ENCODE assay signal across 9 mouse cellular contexts in genomic region chr7:143106672-143107465, GRCm38 (mm10). TPM values are rescaled to one million over a fixed set of nuclear protein-coding genes. Genes with fewer than 3 reads are reported as not detected.
DNase-seq lines count a peak whose midpoint lies in the region; ATAC-seq and TF ChIP-seq lines count a peak whose summit lies in the region.
"Had no signal": no experiment of that assay in that cellular context is flagged by ENCODE, and none has a peak within 500 bp of the region (broad histone marks: within the 10 kb centered on the region; RNA-seq: fewer than 3 reads in every experiment).

No protein-coding gene starts in this region.

- H3K27me3 ChIP-seq in heart, adult 2 months (ENCODE audit: control insufficient read depth, insufficient read depth, low read length) = no peaks in the 10 kb centered on the region
- H3K27me3 ChIP-seq in lung, embryonic 15.5 days = peaks cover 38% of the 10 kb centered on the region
- H3K27me3 ChIP-seq in stomach, embryonic 15.5 days (replicated peaks) = peaks cover 33% of the 10 kb centered on the region

- no peak for TF ChIP-seq EP300 in heart, adult 2 months (IDR thresholded peaks at IDR 0.05; ENCODE audit: insufficient read depth, low read depth, low read length)

- H3K9me3 ChIP-seq in lung, embryonic 15.5 days = no peaks in the 10 kb centered on the region
- no peaks in the 10 kb centered on the region for H3K9me3 ChIP-seq in stomach, embryonic 15.5 days
- H3K9me3 ChIP-seq: G1E had no signal

- H3K4me3 ChIP-seq in heart, adult 2 months = peak overlapping the region; percentile 65
- peak overlapping the region; percentile 44 for H3K4me3 ChIP-seq in lung, embryonic 15.5 days
- peak overlapping the region; percentile 42 for H3K4me3 ChIP-seq in stomach, embryonic 15.5 days (replicated peaks)

- peak overlapping the region; percentile 84 for H3K4me2 ChIP-seq in lung, embryonic 15.5 days
- peak overlapping the region; percentile 77 for H3K4me2 ChIP-seq in stomach, embryonic 15.5 days

- WGBS in heart, adult 2 months = 7% methylated on average over 57 of the region's 57 CpGs
- 5% methylated on average over 56 of the region's 57 CpGs for WGBS in lung, embryonic 15.5 days
- WGBS in stomach, embryonic 15.5 days = 7% methylated on average over 55 of the region's 57 CpGs

- peaks cover 2% of the 10 kb centered on the region; the same call in 1 of the 2 replicates for H3K36me3 ChIP-seq in heart, adult 2 months (ENCODE audit: control insufficient read depth, insufficient read depth, low read length)
- no peaks in the 10 kb centered on the region for H3K36me3 ChIP-seq in lung, embryonic 15.5 days
- no peaks in the 10 kb centered on the region for H3K36me3 ChIP-seq in stomach, embryonic 15.5 days
- H3K36me3 ChIP-seq: G1E had no signal

- no peaks in the 10 kb centered on the region for H3K79me2 ChIP-seq in heart, adult 2 months (replicated peaks; ENCODE audit: control insufficient read depth, insufficient read depth, low read length)

- TF ChIP-seq POLR2A in heart, adult 2 months (IDR thresholded peaks at IDR 0.05; ENCODE audit: insufficient read depth, low read depth, low read length) = peak; percentile 56; the same call in 1 of the 2 replicates

- peak; percentile 58 to 62 for DNase-seq in heart, adult 18-20 months
- DNase-seq in heart, postnatal 25 days (ENCODE audit: low spot score) = no peak
- peak; percentile 76 to 77 for DNase-seq in heart, adult 2 months
- peak; percentile 76 for DNase-seq in kidney, adult 8-10 months
- DNase-seq in layer of hippocampus, adult 11-12 months (ENCODE audit: low spot score) = no peak
- DNase-seq in frontal cortex, postnatal 14 days (ENCODE audit: low spot score in 2 of 2) = no peak

- peak; percentile 53 for TF ChIP-seq CTCF in heart, adult 2 months (IDR thresholded peaks at IDR 0.05)

- peak overlapping the region; percentile 66 for H3K9ac ChIP-seq in heart, adult 2 months (ENCODE audit: low read depth, low read length)
- peak overlapping the region; percentile 35 for H3K9ac ChIP-seq in lung, embryonic 15.5 days
- H3K9ac ChIP-seq in stomach, embryonic 15.5 days = no peak overlapping the region

- peak overlapping the region; percentile 81 for H3K27ac ChIP-seq in heart, adult 2 months
- H3K27ac ChIP-seq in lung, embryonic 15.5 days = no peak overlapping the region
- H3K27ac ChIP-seq in stomach, embryonic 15.5 days = peak overlapping the region; percentile 44; the same call in 1 of the 2 replicates

- peaks cover 21% of the 10 kb centered on the region for H3K4me1 ChIP-seq in heart, adult 2 months (ENCODE audit: control insufficient read depth, insufficient read depth, low read length)
- H3K4me1 ChIP-seq in lung, embryonic 15.5 days = peaks cover 27% of the 10 kb centered on the region
- peaks cover 11% of the 10 kb centered on the region; the same call in 1 of the 2 replicates for H3K4me1 ChIP-seq in stomach, embryonic 15.5 days

- ATAC-seq in lung, embryonic 15.5 days (ENCODE audit: borderline replicate concordance, extremely low read depth, low FRiP score, low TSS enrichment) = peak; percentile 58
- peak; percentile 64 for ATAC-seq in stomach, embryonic 15.5 days (ENCODE audit: insufficient read depth, low FRiP score, low read depth)

- intact Hi-C loops in heart, postnatal 25 days (cut with DNase I) = no loop called here
- intact Hi-C loops in heart, adult 2 months (cut with DNase I) = no loop called here

RNA-seq across cellular contexts. Expression of gene Kcnq1, which starts 0.7 kb away (rescaled TPM):
- 10 to 100 TPM; 33.8 to 36.4 TPM for total RNA-seq in heart, adult 18-20 months (2021)
- total RNA-seq in heart, postnatal 25 days (2021) = 10 to 100 TPM; 37.4 to 37.7 TPM
- total RNA-seq in heart, adult 2 months (2021) = 10 to 100 TPM; 32.4 to 34.2 TPM
- 42.0 and 48.1 TPM in 2 replicates for polyA plus RNA-seq in heart, adult 2 months (2012; rRNA removed)
- 5.5 and 6.0 TPM in 2 replicates for polyA plus RNA-seq in lung, embryonic 15.5 days (2015; fragmentation: Nextera tagmentation; extraction: Ambion mirVana)
- 9.1 and 13.2 TPM in 2 replicates for polyA plus RNA-seq in stomach, embryonic 15.5 days (2015; fragmentation: Nextera tagmentation; extraction: Ambion mirVana)
- total RNA-seq: G1E had no signal
- polyA plus RNA-seq: G1E had no signal

RNA-seq across cellular contexts. Expression of gene Trpm5, which starts 12.4 kb away (rescaled TPM):
- total RNA-seq in heart, adult 18-20 months (2021) = under 1 TPM in 1 of 2 experiments, not detected in 1; 0.10 TPM
- total RNA-seq in heart, postnatal 25 days (2021) = not detected
- not detected for total RNA-seq in heart, adult 2 months (2021)
- 0.06 and 0.08 TPM in 2 replicates for polyA plus RNA-seq in heart, adult 2 months (2012; rRNA removed)
- polyA plus RNA-seq in lung, embryonic 15.5 days (2015; fragmentation: Nextera tagmentation; extraction: Ambion mirVana) = 4.4 and 4.5 TPM in 2 replicates
- polyA plus RNA-seq in stomach, embryonic 15.5 days (2015; fragmentation: Nextera tagmentation; extraction: Ambion mirVana) = 14.1 and 16.0 TPM in 2 replicates
- polyA plus RNA-seq: G1E had no signal

RNA-seq across cellular contexts. Expression of gene Tssc4, which starts 37.8 kb away (rescaled TPM):
- total RNA-seq in heart, adult 18-20 months (2021) = 10 to 100 TPM; 13.1 to 14.9 TPM
- 10 to 100 TPM; 13.8 to 19.6 TPM for total RNA-seq in heart, postnatal 25 days (2021)
- total RNA-seq in heart, adult 2 months (2021) = 10 to 100 TPM; 13.6 to 14.8 TPM
- polyA plus RNA-seq in heart, adult 2 months (2012; rRNA removed) = 33.2 and 36.9 TPM in 2 replicates
- 105 and 107 TPM in 2 replicates for polyA plus RNA-seq in lung, embryonic 15.5 days (2015; fragmentation: Nextera tagmentation; extraction: Ambion mirVana)
- 78.7 and 84.8 TPM in 2 replicates for polyA plus RNA-seq in stomach, embryonic 15.5 days (2015; fragmentation: Nextera tagmentation; extraction: Ambion mirVana)

RNA-seq across cellular contexts. Expression of gene Cd81, which starts 54.3 kb away (rescaled TPM):
- 100 to 1,000 TPM; 410 to 413 TPM for total RNA-seq in heart, adult 18-20 months (2021)
- total RNA-seq in heart, postnatal 25 days (2021) = 100 to 1,000 TPM; 424 to 455 TPM
- 100 to 1,000 TPM; 424 to 434 TPM for total RNA-seq in heart, adult 2 months (2021)
- polyA plus RNA-seq in heart, adult 2 months (2012; rRNA removed) = 641 and 822 TPM in 2 replicates
- polyA plus RNA-seq in lung, embryonic 15.5 days (2015; fragmentation: Nextera tagmentation; extraction: Ambion mirVana) = 694 and 720 TPM in 2 replicates
- polyA plus RNA-seq in stomach, embryonic 15.5 days (2015; fragmentation: Nextera tagmentation; extraction: Ambion mirVana) = 551 and 575 TPM in 2 replicates

Comparison
In these comparisons a context has a peak if more than half of its experiments do, and no peak if none do; other contexts are left out.
1. DNase-seq: peak in heart, adult 18-20 months (2 of 2), heart, adult 2 months (2 of 2) and kidney, adult 8-10 months (2 of 2); none in heart, postnatal 25 days (single experiment), layer of hippocampus, adult 11-12 months (single experiment) and frontal cortex, postnatal 14 days (0 of 2).
2. Peak in every context shown above with its lines, with median percentiles within 50 percentile points of each other: H3K4me3 ChIP-seq.